Mouse (Mus musculus): Measurements from ENCODE around the gene Plk2.

DNA sequence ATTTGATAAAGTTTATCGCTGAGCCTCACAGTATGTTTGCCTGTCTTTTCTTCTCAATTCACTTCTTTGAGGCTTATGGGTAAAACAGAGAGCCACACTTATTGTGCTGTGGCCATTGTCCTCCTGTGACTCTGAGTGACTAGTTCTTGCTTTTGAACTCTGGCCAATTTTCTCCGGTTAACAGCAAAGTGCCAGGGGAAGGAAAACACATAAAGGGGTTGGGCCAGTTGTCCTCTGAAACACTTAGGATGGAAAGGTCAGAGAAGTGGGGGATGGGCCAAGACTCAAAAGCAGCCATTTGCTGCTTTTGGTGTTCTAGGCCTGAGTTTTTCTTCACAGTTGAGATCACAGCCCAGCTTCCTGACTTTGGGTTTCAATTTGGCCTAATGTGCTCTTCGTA lies 50.0 kb downstream of the Plk2 start:
- no peak for TF ChIP-seq GATA1 (IDR thresholded peaks at IDR 0.05; ENCODE audit: low read length)
- no peak for TF ChIP-seq TAL1 (IDR thresholded peaks at IDR 0.05; ENCODE audit: low read length)

All from erythroblast, embryonic 14.5 days (primary cell).